7 mouse cellular contexts compared by ENCODE assay signal in genomic region chr2:128817387-128817785, GRCm38 (mm10). TPM values are rescaled to one million over a fixed set of nuclear protein-coding genes. Genes with fewer than 3 reads are reported as not detected.
DNase-seq lines count a peak whose midpoint lies in the region; ATAC-seq and TF ChIP-seq lines count a peak whose summit lies in the region.

No protein-coding gene starts in this region.

- no peak for TF ChIP-seq POLR2A in testis, adult 2 months (IDR thresholded peaks at IDR 0.05; ENCODE audit: control insufficient read depth, low read depth, low read length)

- TF ChIP-seq EP300 in lung, postnatal 0 days (IDR thresholded peaks at IDR 0.05) = peak; percentile 80

- peak overlapping the region; percentile 90 for H3K4me3 ChIP-seq in testis, adult 2 months (ENCODE audit: control insufficient read depth, low read depth, low read length)
- H3K4me3 ChIP-seq in forebrain, postnatal 0 days (ENCODE audit: low read depth, low read length) = peak overlapping the region; percentile 67
- H3K4me3 ChIP-seq in lung, postnatal 0 days (ENCODE audit: low read depth, low read length) = peak overlapping the region; percentile 85

- peak overlapping the region; percentile 75 for H3K27ac ChIP-seq in testis, adult 2 months (ENCODE audit: control insufficient read depth, insufficient read depth, low read depth, low read length)
- H3K27ac ChIP-seq in forebrain, postnatal 0 days (ENCODE audit: low read depth, low read length) = peak overlapping the region; percentile 88
- peak overlapping the region; percentile 85 for H3K27ac ChIP-seq in lung, postnatal 0 days (ENCODE audit: low read length)

- no peaks in the 10 kb centered on the region for H3K36me3 ChIP-seq in testis, adult 2 months (ENCODE audit: control insufficient read depth, insufficient read depth, low read length)
- H3K36me3 ChIP-seq in forebrain, postnatal 0 days (ENCODE audit: insufficient read depth) = no peaks in the 10 kb centered on the region
- H3K36me3 ChIP-seq in lung, postnatal 0 days (ENCODE audit: insufficient read depth, low read length) = no peaks in the 10 kb centered on the region

- peaks cover 2% of the 10 kb centered on the region; the same call in 1 of the 2 replicates for H3K4me1 ChIP-seq in testis, adult 2 months (ENCODE audit: control insufficient read depth, insufficient read depth, low read length)
- H3K4me1 ChIP-seq in forebrain, postnatal 0 days (ENCODE audit: insufficient read depth) = no peaks in the 10 kb centered on the region
- no peaks in the 10 kb centered on the region; the same call in 1 of the 2 replicates for H3K4me1 ChIP-seq in lung, postnatal 0 days (ENCODE audit: insufficient read depth, low read depth, low read length)

- WGBS in forebrain, postnatal 0 days = 0% methylated on average over 7 of the region's 7 CpGs
- 0% methylated on average over 7 of the region's 7 CpGs for WGBS in lung, postnatal 0 days

- H3K27me3 ChIP-seq in testis, adult 2 months (ENCODE audit: control insufficient read depth, insufficient read depth, low read length) = no peaks in the 10 kb centered on the region
- no peaks in the 10 kb centered on the region for H3K27me3 ChIP-seq in forebrain, postnatal 0 days (ENCODE audit: insufficient read depth, low read length)
- no peaks in the 10 kb centered on the region for H3K27me3 ChIP-seq in lung, postnatal 0 days (replicated peaks; ENCODE audit: insufficient read depth, low read length)

- TF ChIP-seq CTCF in testis, adult 2 months (IDR thresholded peaks at IDR 0.05; ENCODE audit: control insufficient read depth, insufficient read depth, insufficient replicate concordance, low read depth, low read length) = no peak
- TF ChIP-seq CTCF in forebrain, postnatal 0 days (IDR thresholded peaks at IDR 0.05; ENCODE audit: low read depth) = peak; percentile 79
- peak; percentile 82 for TF ChIP-seq CTCF in lung, postnatal 0 days (IDR thresholded peaks at IDR 0.05)

- H3K4me2 ChIP-seq in forebrain, postnatal 0 days (ENCODE audit: low read depth) = peak overlapping the region; percentile 76
- H3K4me2 ChIP-seq in lung, postnatal 0 days (replicated peaks; ENCODE audit: low read depth, low read length) = peak overlapping the region; percentile 57

- no peak for DNase-seq in testis, postnatal 14 days (ENCODE audit: low spot score)
- peak; percentile 56 for DNase-seq in c-Kit-negative CD71-positive TER-119-positive erythroid progenitor cells, embryonic 14.5 days (ENCODE audit: low read depth, low spot score)
- peak; percentile 91 for DNase-seq in forebrain, postnatal 0 days
- DNase-seq in kidney, postnatal 10 days = peak; percentile 69
- DNase-seq in lung, postnatal 0 days (ENCODE audit: low spot score) = peak; percentile 94
- DNase-seq in right cerebral cortex, postnatal 36 days (ENCODE audit: low spot score in 2 of 2) = peak; percentile 46 to 71

- ATAC-seq in forebrain, postnatal 0 days = peak; percentile 47
- ATAC-seq in lung, postnatal 0 days = peak; percentile 36

- H3K9ac ChIP-seq in forebrain, postnatal 0 days = peak overlapping the region; percentile 76
- H3K9ac ChIP-seq in lung, postnatal 0 days (replicated peaks; ENCODE audit: low read depth) = no peak overlapping the region

- no peaks in the 10 kb centered on the region for H3K9me3 ChIP-seq in forebrain, postnatal 0 days (ENCODE audit: low read length)
- H3K9me3 ChIP-seq in lung, postnatal 0 days (ENCODE audit: low read length) = no peaks in the 10 kb centered on the region

RNA-seq across cellular contexts. Expression of gene Tmem87b, which starts 0.5 kb away (rescaled TPM):
- 5.2 and 6.5 TPM in 2 replicates for polyA plus RNA-seq in testis, adult 2 months (2012; rRNA removed)
- 28.9 and 40.7 TPM in 2 replicates for total RNA-seq in forebrain, postnatal 0 days (2014; rRNA removed)
- polyA plus RNA-seq in forebrain, postnatal 0 days (2015; fragmentation: Nextera tagmentation; extraction: Ambion mirVana) = 22.4 and 34.3 TPM in 2 replicates
- 40.0 and 40.3 TPM in 2 replicates for polyA plus RNA-seq in lung, postnatal 0 days (2015; fragmentation: Nextera tagmentation; extraction: Ambion mirVana)

RNA-seq across cellular contexts. Expression of gene Fbln7, which starts 45.4 kb away (rescaled TPM):
- polyA plus RNA-seq in testis, adult 2 months (2012; rRNA removed) = 0.20 and 0.37 TPM in 2 replicates
- total RNA-seq in forebrain, postnatal 0 days (2014; rRNA removed) = 2.6 and 3.8 TPM in 2 replicates
- 2.3 and 2.6 TPM in 2 replicates for polyA plus RNA-seq in forebrain, postnatal 0 days (2015; fragmentation: Nextera tagmentation; extraction: Ambion mirVana)
- 0.64 and 0.89 TPM in 2 replicates for polyA plus RNA-seq in lung, postnatal 0 days (2015; fragmentation: Nextera tagmentation; extraction: Ambion mirVana)
